Mouse (Mus musculus): ENCODE data around the gene Tcp11l2.

DNA sequence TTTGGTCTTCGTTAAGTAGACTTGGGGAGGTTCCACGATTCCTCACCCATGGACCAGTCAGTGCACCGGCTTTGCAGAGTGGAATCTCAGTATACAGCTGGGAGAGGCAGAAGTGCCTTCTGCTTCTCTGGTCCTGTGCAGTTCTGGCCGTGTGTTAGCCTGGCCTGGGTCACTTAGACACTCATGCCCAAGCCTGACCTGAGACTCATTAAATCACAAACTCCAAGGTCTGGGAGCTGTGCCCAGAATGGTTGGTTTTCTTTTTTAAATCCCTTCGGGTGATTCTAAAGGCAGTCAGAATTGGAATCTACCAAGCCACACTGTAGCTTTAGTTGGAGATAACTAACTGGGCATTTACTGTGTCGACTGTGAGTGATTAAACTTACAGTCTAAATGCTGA lies 23.7 kb downstream of the Tcp11l2 start:
- TF ChIP-seq ZC3H11A (IDR thresholded peaks at IDR 0.05; ENCODE audit: borderline replicate concordance, low read depth, low read length) (no peak), MAFK (IDR thresholded peaks at IDR 0.05; ENCODE audit: insufficient read depth, low read depth, low read length) (no peak), ZNF384 (IDR thresholded peaks at IDR 0.05; ENCODE audit: low read depth, low read length) (no peak), HCFC1 (IDR thresholded peaks at IDR 0.05; ENCODE audit: borderline replicate concordance, insufficient read depth, low read length) (no peak), CHD2 (IDR thresholded peaks at IDR 0.05; ENCODE audit: low read depth, low read length) (no peak)

Measured in ES-E14 (cell line).